Mouse (Mus musculus) testis, adult 2 months (tissue): ENCODE data around the gene Haus8.

Source experiments
- CTCF ChIP-seq: fragments of 200-500 bp; IDR thresholded peaks from 2 replicates; pipeline ENCODE4 v1.5.1; 2012; ENCODE audit warnings: low read depth, mild to moderate bottlenecking, inconsistent platforms, low read length, moderate library complexity; ENCODE audit not compliant: control insufficient read depth, insufficient read depth, insufficient replicate concordance
- POLR2A ChIP-seq: fragments of 200-500 bp; IDR thresholded peaks from 2 replicates; pipeline ENCODE4 v1.6.1; 2012; ENCODE audit warnings: low read depth, mild to moderate bottlenecking, inconsistent platforms, low read length, moderate library complexity; ENCODE audit not compliant: control insufficient read depth

DNA sequence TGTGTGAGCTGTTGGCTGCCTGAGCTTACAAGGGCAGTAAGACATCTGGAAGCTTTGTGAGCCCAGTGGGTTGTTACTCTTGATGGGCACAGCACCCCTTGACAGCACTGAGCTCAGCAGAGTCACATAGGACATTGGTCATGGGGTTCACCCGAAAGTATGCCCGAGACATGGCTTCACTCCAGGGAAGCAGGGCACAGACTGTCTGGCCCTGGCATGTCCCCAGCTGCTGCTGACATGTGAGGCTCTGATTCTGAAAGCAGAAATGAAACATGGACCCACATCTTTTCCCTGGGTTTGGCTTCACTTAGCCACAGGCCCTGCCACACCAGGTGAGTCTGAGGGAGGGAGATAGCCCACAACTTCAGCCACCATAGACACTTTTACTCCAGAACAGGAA, 24.1 kb upstream of the Haus8 start:
- TF ChIP-seq CTCF (no peak), POLR2A (no peak)
